Mouse (Mus musculus) skeletal muscle tissue, adult 2 months (tissue): ENCODE measurements around the gene Zfp985.
A peak's percentile ranks its signal among the peaks of the same experiment; 100 is the strongest.
"Not testable (repeated sequence)": the region's sequence is repeated elsewhere in the genome, so short reads cannot be mapped to it uniquely, and the experiment has no call there.

Experiments
- DNase-seq: peaks from one replicate; pipeline ENCODE4 v3.0.0-alpha.2; 2012; ENCODE audit warnings: low read depth, low spot score

The Zfp985 gene

DNA sequence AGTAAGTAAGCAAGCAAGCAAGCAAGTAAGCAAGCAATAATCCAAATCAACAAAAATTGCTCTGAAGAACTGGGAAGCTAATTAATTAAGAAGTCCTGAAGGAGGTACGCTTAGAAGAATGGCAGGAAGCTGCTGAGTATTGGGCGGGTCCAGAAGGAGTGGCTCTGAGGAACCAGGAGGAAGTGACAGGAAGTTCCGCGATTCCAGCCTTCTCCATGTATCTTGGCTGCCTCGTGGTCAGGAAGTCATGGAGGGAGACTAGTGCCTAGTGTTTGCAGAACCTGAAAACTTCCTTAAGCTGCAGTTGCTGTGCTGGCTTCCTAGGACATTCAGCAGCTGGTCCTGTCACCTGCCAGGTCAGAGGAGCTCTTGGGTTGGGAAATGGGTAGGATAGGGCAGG is at the start of gene Zfp985:
TSS of gene Zfp985 (plus strand) at position 207 of the 400 bp plus-strand sequence.
- not testable (repeated sequence) for DNase-seq

- no peak for DNase-seq
These were observed 43.9 kb upstream of the Zfp985 start for GRCm38 (mm10) chr4:147509174-147509573.

GRCm38 (mm10) chr4:147518981-147519380 is 34.1 kb upstream of the Zfp985 start:
- DNase-seq, result no peak

- DNase-seq, result no peak
These were observed 33.0 kb upstream of the Zfp985 start for GRCm38 (mm10) chr4:147520100-147520499.

GRCm38 (mm10) chr4:147525125-147525524 is 28.0 kb upstream of the Zfp985 start:
- DNase-seq, result no peak

- DNase-seq, result no peak
These were observed 22.7 kb upstream of the Zfp985 start for GRCm38 (mm10) chr4:147530366-147530765.

DNA sequence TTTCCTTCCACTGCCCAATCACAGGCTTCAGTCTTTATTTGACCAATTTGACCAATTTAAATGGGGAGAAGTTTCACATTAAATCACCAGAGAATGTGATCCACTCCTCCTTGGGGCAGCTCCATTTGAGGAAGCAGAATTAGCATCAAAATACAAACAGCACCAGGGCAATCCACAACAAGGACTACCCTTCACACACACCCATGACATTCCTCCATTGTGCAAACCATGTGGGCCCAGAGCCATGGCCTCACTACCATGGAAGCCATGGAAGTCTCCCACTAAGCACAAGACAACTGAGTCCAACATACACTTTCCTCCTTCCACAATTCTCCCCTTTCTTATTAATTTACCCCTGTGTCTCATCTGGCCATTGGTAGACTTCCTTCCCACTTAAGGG is 17.2 kb upstream of the Zfp985 start:
- DNase-seq, result not testable (repeated sequence)

DNA sequence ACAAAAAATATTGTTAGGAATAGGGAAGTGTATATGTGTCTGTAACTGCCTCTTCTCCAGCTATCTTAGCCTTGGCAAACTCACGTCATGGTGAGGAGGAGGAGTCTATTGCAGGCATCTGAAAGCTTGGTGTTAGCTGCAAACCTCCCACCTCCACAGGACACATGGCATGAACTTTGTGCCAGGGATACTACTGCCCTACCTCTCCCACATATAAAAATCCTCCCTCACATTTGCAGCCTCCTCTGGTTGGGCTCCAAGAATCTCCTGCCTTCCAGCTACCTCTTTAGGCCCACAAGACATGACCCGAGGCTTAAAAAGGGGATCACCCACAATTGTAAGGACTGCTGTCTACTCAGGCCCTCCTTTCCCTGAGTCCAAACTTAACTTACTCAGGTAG is 15.4 kb upstream of the Zfp985 start:
- DNase-seq, result no peak

GRCm38 (mm10) chr4:147539918-147540317 is 13.2 kb upstream of the Zfp985 start, which contains the start of gene Gm16503:
Gene Gm16503 (plus strand): TSS chr4:147540218.
- DNase-seq, result not testable (repeated sequence)

DNA sequence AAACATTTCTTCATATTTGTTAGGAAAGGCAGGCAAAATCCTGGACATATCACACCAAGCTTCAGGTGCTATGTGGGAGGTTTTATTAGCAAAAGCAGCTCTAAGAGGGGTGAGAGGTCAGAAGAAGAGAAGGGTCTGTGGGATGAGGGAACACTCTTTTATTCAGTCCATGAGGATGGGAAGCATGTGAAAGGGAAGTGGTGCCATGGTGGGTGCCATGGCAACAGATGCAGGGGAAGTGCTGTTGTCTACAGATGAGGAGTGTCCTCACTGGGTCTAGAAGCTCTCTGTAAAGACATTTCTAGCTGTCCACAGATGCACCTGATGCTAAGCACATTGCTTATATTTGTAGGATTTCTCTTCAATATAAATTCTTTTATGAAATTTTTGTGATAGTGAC is 12.0 kb upstream of the Zfp985 start:
- no peak for DNase-seq

DNA sequence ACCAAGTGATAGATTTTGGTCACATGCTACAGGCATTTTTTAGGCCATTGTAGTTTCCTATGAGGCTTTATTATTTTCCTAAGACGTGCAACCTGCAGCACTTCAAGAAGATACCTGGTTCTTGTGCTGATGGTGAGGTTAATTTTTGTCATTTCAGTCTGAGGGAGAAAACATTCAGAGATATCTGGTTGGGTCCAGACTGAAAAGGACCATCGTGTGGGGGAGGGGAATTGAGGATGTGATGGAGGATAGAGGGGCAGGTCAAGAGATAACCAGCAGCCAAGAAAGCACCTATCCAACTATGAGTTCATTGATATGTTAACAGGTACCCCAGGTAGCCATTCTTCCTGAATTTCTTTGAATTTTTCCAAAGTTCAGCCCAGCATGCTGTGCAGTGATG is 1.3 kb downstream of the Zfp985 start:
- DNase-seq, result not testable (repeated sequence)

DNA sequence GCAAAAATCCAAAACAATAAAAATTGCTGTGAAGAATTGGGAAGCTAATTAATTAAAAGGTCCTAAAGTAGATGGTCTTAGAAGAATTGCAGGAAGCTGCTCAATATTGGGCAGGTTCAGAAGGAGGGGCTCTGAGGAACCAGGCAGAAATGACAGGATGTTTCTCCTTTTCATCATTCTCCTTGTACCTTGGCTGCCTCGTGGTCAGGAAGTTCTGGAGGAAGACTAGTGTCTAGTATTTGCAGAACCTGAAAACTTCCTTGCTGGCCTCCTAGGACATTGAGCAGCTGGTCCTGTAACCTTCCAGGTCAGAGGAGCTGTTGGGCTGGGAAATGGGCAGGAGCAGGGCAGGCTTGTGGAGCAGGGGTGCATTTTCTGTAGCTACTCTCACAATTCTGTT is 3.8 kb downstream of the Zfp985 start:
- DNase-seq, result not testable (repeated sequence)

GRCm38 (mm10) chr4:147558011-147558410 is 4.9 kb downstream of the Zfp985 start:
- not testable (repeated sequence) for DNase-seq

DNA sequence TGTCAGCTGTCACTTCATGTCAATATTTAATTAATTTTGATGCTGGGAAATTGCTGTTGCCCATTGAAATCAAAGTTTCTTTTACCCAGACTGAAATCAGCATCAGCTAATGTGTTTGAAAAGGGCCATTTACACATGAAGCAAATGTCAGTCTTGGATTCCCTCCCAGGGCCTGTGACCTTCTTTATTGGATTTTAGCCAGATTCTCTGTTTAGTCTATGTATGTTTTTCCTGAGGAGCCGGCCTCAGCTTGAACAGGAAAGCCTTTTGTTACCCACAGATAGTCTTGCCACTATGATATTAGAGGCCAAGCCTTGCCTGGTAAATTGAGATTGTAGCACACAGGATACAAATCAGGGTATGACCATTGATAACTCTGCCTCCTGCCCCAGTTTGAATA is 6.0 kb downstream of the Zfp985 start:
- peak; percentile 10 for DNase-seq

DNA sequence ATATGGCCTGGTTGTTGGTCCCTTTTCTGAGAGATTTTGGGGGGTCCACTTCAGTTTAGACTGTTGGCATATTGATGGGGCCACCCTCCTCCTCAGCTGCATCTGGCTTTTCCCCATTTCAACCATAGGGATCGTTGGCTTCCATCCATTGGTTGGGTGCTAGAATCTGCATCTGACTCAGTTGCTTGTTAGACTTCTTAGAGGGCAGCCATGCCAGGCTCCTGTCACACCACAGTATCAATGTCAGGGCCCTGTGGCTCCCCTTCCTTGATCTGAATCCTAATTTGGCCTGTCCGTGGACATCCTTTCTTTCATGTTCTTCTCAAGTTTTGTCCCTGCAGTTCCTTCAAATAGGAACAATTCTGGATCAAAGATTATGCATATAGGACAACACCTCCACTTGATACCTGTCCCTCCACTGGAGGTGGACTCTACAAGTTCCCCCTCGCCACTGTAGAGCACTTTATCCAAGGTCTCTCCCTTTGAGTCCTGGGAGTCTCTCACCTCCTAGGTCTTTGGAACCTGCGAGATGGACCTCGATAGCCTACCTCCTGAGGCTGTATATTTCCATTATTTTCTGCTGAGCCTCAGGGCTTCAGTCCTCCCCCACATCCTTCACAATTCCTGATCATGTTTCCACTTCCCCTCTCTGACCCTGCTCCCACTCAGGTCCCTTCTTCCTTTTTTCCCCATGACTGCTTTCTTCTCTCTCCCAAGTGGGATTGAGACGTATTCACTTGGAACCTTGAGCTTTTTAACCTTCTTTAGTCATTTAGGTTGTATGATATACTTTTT is 12.5 kb downstream of the Zfp985 start:
- no peak for DNase-seq

GRCm38 (mm10) chr4:147571156-147571555 is 18.1 kb downstream of the Zfp985 start:
- not testable (repeated sequence) for DNase-seq

- DNase-seq, result not testable (repeated sequence)
These were observed 26.3 kb downstream of the Zfp985 start for GRCm38 (mm10) chr4:147579371-147579770.

GRCm38 (mm10) chr4:147586511-147587473 is 33.7 kb downstream of the Zfp985 start:
- no peak for DNase-seq

DNA sequence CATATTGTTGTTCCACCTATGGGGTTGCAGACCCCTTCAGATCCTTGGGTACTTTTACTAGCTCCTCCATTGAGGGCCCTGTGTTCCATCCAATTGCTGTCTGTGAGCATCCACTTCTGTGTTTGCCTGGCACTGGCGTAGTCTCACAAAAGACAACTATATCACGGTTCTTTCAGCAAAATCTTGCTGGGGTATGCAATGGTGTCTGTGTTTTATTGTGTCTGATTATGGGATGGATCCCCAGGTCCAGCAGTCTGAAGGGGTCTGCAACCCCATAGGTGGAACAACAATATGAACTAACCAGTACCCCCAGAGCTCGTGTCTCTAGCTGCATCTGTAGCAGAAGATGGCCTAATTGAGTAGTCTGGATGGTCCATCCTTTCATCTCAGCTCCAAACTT is 41.6 kb downstream of the Zfp985 start:
- DNase-seq, result not testable (repeated sequence)

DNA sequence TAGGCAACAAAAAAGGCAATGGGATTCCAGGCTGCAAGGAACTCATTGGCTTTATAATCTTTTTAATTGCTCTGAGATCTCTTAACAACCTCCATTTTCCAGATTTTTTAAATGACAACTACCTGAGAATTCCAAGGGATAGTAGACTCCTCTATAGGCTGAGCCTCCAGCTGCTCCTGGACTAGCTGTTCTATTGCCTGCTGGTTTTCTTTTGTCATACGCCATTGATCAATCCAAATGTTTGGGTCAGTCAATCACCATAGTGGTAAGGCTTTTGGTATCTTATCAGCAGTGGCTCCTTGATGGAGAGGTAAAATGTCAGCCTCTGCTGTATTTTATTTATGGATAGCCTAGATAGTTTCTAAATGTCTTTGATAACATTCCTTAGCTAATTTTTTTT is 44.6 kb downstream of the Zfp985 start:
- no peak for DNase-seq

GRCm38 (mm10) chr4:147598831-147599230 is 45.8 kb downstream of the Zfp985 start:
- DNase-seq, result no peak

GRCm38 (mm10) chr4:147601881-147602280 is 48.8 kb downstream of the Zfp985 start:
- DNase-seq, result no peak
